Mouse (Mus musculus): ENCODE measurements at regions not wholly inside any gene's neighbourhood (a gene's known extent, or its start where the extent isn't known, plus 50 kb on each side); places are given as distances from the start of the nearest gene placed in this dataset.

DNA sequence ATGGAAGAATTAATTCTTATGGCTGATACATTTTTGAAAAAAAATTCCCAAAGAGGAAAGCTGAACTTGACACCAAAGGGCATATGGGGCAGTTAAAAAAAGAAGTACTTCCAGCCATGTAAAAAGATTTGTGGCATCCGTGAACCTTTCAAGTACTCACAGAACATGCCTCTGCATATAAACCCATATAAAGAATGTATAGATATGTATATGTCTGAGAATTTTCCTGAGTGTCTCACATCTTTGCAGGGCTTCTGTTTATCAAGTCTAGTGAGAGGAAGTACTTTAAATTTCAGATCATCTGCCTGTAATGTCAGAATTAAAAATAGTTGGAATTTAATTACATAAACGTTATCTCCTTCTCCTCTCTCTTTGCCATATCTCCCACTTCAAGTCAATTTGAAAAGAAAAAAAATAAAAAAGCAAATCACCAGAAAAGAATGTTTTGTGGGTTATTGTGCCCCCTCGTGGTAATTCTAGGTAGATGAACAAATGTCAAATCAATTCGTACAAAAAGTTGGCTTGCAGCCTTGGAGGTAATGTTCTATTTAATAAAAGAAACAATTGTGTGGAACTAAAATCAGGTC is 400.4 kb downstream of the Trib2 start:
- no peak for TF ChIP-seq EP300 (IDR thresholded peaks at IDR 0.05; ENCODE audit: low read depth)
- no peak for TF ChIP-seq CTCF (IDR thresholded peaks at IDR 0.05; ENCODE audit: low read depth)

Measured in liver, embryonic 14.5 days (tissue).